Mouse (Mus musculus) bone marrow, adult 2 months (tissue): ENCODE measurements around the gene Kcnd3.

Experiments
- CTCF ChIP-seq: fragments of 200-500 bp; IDR thresholded peaks from 2 replicates; pipeline ENCODE4 v1.5.1; 2011; ENCODE audit warnings: low read length, control low read depth; ENCODE audit not compliant: control insufficient read depth, insufficient read depth
- POLR2A ChIP-seq: fragments of 200-500 bp; IDR thresholded peaks from 2 replicates; pipeline ENCODE4 v1.6.1; 2011; ENCODE audit warnings: low read depth, mild to moderate bottlenecking, control low read depth, low read length, borderline replicate concordance; ENCODE audit not compliant: control insufficient read depth

- TF ChIP-seq CTCF (no peak), POLR2A (no peak)
Observed at GRCm38 (mm10) chr3:105705561-105705960, 253.4 kb downstream of the Kcnd3 start.
